Mouse (Mus musculus): ENCODE measurements around the gene Ap1m1.

GRCm38 (mm10) chr8:72305210-72305905 lies 65.5 kb downstream of the Ap1m1 start, which contains the start of gene Gm10282:
- TF ChIP-seq EP300 (IDR thresholded peaks at IDR 0.05; ENCODE audit: low read depth), result no peak
- no peak for TF ChIP-seq CTCF (IDR thresholded peaks at IDR 0.05; ENCODE audit: low read depth)

Measured in liver, postnatal 0 days (tissue).